ENCODE assay signal across 8 mouse cellular contexts in genomic region chr1:190761786-190762185, GRCm38 (mm10).
DNase-seq lines count a peak whose midpoint lies in the region; ATAC-seq lines count a peak whose summit lies in the region.
"Had no signal": no experiment of that assay in that cellular context is flagged by ENCODE, and none has a peak within 500 bp of the region (broad histone marks: within the 10 kb centered on the region; RNA-seq: fewer than 3 reads in every experiment).

No protein-coding gene starts in this region.

- 12% methylated on average over 5 of the region's 5 CpGs for WGBS in heart, embryonic 15.5 days
- WGBS in midbrain, embryonic 11.5 days, result 41% methylated on average over 5 of the region's 5 CpGs
- 38% methylated on average over 5 of the region's 5 CpGs for WGBS in midbrain, embryonic 16.5 days
- WGBS in neural tube, embryonic 13.5 days, result 40% methylated on average over 5 of the region's 5 CpGs

- H3K36me3 ChIP-seq in heart, embryonic 15.5 days, result no peaks in the 10 kb centered on the region
- H3K36me3 ChIP-seq in midbrain, embryonic 11.5 days (ENCODE audit: control insufficient read depth, insufficient read depth, low read length), result no peaks in the 10 kb centered on the region
- no peaks in the 10 kb centered on the region for H3K36me3 ChIP-seq in midbrain, embryonic 16.5 days (ENCODE audit: control insufficient read depth, insufficient read depth, low read length)
- no peaks in the 10 kb centered on the region for H3K36me3 ChIP-seq in neural tube, embryonic 13.5 days
- H3K36me3 ChIP-seq: neural tube, embryonic 12.5 days had no signal

- H3K9ac ChIP-seq in heart, embryonic 15.5 days, result no peak overlapping the region
- H3K9ac ChIP-seq in midbrain, embryonic 11.5 days (ENCODE audit: low read length), result no peak overlapping the region
- H3K9ac ChIP-seq in midbrain, embryonic 16.5 days (ENCODE audit: low read depth, low read length), result no peak overlapping the region
- H3K9ac ChIP-seq in neural tube, embryonic 13.5 days, result no peak overlapping the region
- H3K9ac ChIP-seq: neural tube, embryonic 12.5 days had no signal

- no peaks in the 10 kb centered on the region for H3K9me3 ChIP-seq in heart, embryonic 15.5 days (replicated peaks)
- peaks cover 2% of the 10 kb centered on the region; the same call in 1 of the 2 replicates for H3K9me3 ChIP-seq in midbrain, embryonic 11.5 days (ENCODE audit: control insufficient read depth, low read length)
- H3K9me3 ChIP-seq in midbrain, embryonic 16.5 days (replicated peaks; ENCODE audit: control insufficient read depth, low read length, poor library complexity, severe bottlenecking), result no peaks in the 10 kb centered on the region
- no peaks in the 10 kb centered on the region; the same call in 1 of the 2 replicates for H3K9me3 ChIP-seq in neural tube, embryonic 13.5 days
- H3K9me3 ChIP-seq: neural tube, embryonic 12.5 days had no signal

- no peak for ATAC-seq in heart, embryonic 15.5 days (replicated peaks; ENCODE audit: insufficient number of reproducible peaks, insufficient read depth, low FRiP score, low read depth)
- peak; percentile 62; the same call in 1 of the 2 replicates for ATAC-seq in midbrain, embryonic 11.5 days (ENCODE audit: low FRiP score)
- ATAC-seq in midbrain, embryonic 16.5 days, result no peak
- 0 out of 2 replicates have a peak, but pooled peaks have one; percentile 16 for ATAC-seq in neural tube, embryonic 13.5 days (ENCODE audit: low read depth)

- no peak overlapping the region for H3K4me3 ChIP-seq in heart, embryonic 15.5 days
- no peak overlapping the region for H3K4me3 ChIP-seq in midbrain, embryonic 11.5 days (ENCODE audit: low read depth, low read length)
- H3K4me3 ChIP-seq in midbrain, embryonic 16.5 days (ENCODE audit: low read depth, low read length), result no peak overlapping the region
- no peak overlapping the region for H3K4me3 ChIP-seq in neural tube, embryonic 13.5 days
- H3K4me3 ChIP-seq: neural tube, embryonic 12.5 days had no signal

- H3K4me1 ChIP-seq in heart, embryonic 15.5 days (replicated peaks), result peaks cover 6% of the 10 kb centered on the region
- no peaks in the 10 kb centered on the region for H3K4me1 ChIP-seq in midbrain, embryonic 11.5 days (ENCODE audit: control insufficient read depth, insufficient read depth, low read length)
- no peaks in the 10 kb centered on the region for H3K4me1 ChIP-seq in midbrain, embryonic 16.5 days (ENCODE audit: control insufficient read depth, insufficient read depth, low read length)
- H3K4me1 ChIP-seq in neural tube, embryonic 13.5 days (replicated peaks), result peaks cover 10% of the 10 kb centered on the region; the same call in 1 of the 2 replicates

- H3K27me3 ChIP-seq in heart, embryonic 15.5 days, result no peaks in the 10 kb centered on the region
- no peaks in the 10 kb centered on the region for H3K27me3 ChIP-seq in midbrain, embryonic 11.5 days (ENCODE audit: control insufficient read depth, insufficient read depth, low read length)
- no peaks in the 10 kb centered on the region for H3K27me3 ChIP-seq in midbrain, embryonic 16.5 days (ENCODE audit: control insufficient read depth, insufficient read depth, low read depth, low read length)
- H3K27me3 ChIP-seq in neural tube, embryonic 13.5 days, result no peaks in the 10 kb centered on the region
- H3K27me3 ChIP-seq: neural tube, embryonic 12.5 days had no signal

- no peak overlapping the region for H3K27ac ChIP-seq in heart, embryonic 15.5 days
- no peak overlapping the region for H3K27ac ChIP-seq in midbrain, embryonic 11.5 days (ENCODE audit: low read depth, low read length)
- no peak overlapping the region for H3K27ac ChIP-seq in midbrain, embryonic 16.5 days (ENCODE audit: low read length)
- no peak overlapping the region for H3K27ac ChIP-seq in neural tube, embryonic 13.5 days (replicated peaks)
- H3K27ac ChIP-seq: neural tube, embryonic 12.5 days had no signal

- H3K4me2 ChIP-seq in heart, embryonic 15.5 days, result peak overlapping the region; percentile 36; the same call in 1 of the 2 replicates
- H3K4me2 ChIP-seq in midbrain, embryonic 11.5 days, result no peak overlapping the region
- no peak overlapping the region for H3K4me2 ChIP-seq in midbrain, embryonic 16.5 days (ENCODE audit: low read length)
- no peak overlapping the region for H3K4me2 ChIP-seq in neural tube, embryonic 13.5 days
- H3K4me2 ChIP-seq: neural tube, embryonic 12.5 days had no signal

- no peak for DNase-seq in heart, postnatal 36 days
- no peak for DNase-seq in midbrain, embryonic 11.5 days (ENCODE audit: low spot score, missing footprints)
- peak; percentile 37 for DNase-seq in embryo, embryonic 11 days
- no peak for DNase-seq in kidney, adult 11 months

- intact Hi-C loops in heart, postnatal 36 days (cut with DNase I), result no loop called here

Comparison
In these comparisons a context has a peak if more than half of its experiments do, and no peak if none do; other contexts are left out.
1. ATAC-seq: peak in midbrain, embryonic 11.5 days (single experiment) and neural tube, embryonic 13.5 days (single experiment); none in heart, embryonic 15.5 days (single experiment) and midbrain, embryonic 16.5 days (single experiment).